Mouse (Mus musculus) hematopoietic multipotent progenitor cell, adult 10-12 weeks (in vitro differentiated cells): ENCODE measurements around the gene Cnn2. TPM values are rescaled to one million over a fixed set of nuclear protein-coding genes. Genes with fewer than 3 reads are reported as not detected.

Experiments
- polyA plus RNA-seq: library from polyadenylated mRNA; stranded (reverse); fragments of >175 nt; gene quantifications from 2 replicates; pipeline ENCODE4 v1.2.3, GENCODE M21; 2012; ENCODE audit warnings: low replicate concordance

Cnn2 gene
- 876 and 1,258 TPM in 2 replicates for polyA plus RNA-seq

DNA sequence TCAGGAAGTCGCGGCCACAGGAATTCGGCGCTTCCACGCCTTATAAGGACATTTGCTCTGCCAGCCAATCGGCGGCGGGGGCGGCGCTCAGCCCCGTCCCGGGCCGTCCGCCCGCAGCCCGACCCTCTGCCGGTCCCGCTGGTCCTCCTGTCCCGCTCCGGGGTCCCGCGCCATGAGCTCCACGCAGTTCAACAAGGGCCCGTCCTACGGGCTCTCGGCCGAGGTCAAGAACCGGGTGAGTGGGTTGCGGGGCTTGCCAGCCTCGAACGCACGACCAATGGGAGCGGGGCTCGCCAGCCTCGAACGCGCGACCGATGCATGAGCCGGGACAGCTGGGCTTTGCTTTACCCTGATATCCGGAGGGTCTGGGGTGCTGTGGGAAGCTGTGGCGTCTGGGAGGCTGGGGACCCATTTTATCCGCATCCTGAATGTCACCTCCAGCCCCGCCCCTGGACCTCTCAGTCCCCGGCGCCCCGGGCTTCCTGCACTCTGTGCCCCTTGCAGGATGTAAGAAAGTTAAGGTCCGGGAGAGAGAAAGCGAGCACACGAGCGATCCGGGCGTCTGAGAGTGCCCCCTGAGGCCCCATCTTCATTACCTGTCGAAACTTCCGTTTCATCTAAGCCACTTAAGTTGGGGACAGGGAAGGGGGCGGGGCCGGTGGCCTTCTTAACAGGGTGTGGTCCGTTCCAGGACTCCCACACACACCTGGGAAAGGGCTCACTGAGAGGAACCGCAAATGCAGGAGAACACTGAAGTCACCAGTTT lies at the start of gene Cnn2:
Gene Cnn2 (plus strand): TSS at position 79 of the 766 bp plus-strand sequence.

GRCm38 (mm10) chr10:79959847-79960601 lies 28.4 kb upstream of the Cnn2 start, which contains the start of gene Wdr18:
TSS of gene Wdr18 (plus strand) at chr10:79960152.

GRCm38 (mm10) chr10:79970415-79971182 lies 17.8 kb upstream of the Cnn2 start, which contains the start of gene Grin3b:
TSS of gene Grin3b (plus strand) at chr10:79970715.

GRCm38 (mm10) chr10:79984195-79984816 lies 4.1 kb upstream of the Cnn2 start, which contains the start of gene Tmem259:
TSS of gene Tmem259 (minus strand) at chr10:79984330.

GRCm38 (mm10) chr10:79996272-79997033 lies 8.1 kb downstream of the Cnn2 start, which contains the start of gene Abca7:
TSS of gene Abca7 (plus strand) at chr10:79996494.

GRCm38 (mm10) chr10:80016511-80016910 lies 28.1 kb downstream of the Cnn2 start, which contains the start of gene Arhgap45:
TSS of gene Arhgap45 (plus strand) at chr10:80016653.

GRCm38 (mm10) chr10:80039559-80039979 lies 51.2 kb downstream of the Cnn2 start, which contains the start of gene Polr2e:
TSS of gene Polr2e (minus strand) at chr10:80039795.

Other genes starting within 250 kb of the Cnn2 start
- 36.7 and 50.9 TPM in 2 replicates for gene Polrmt, start 242.0 kb upstream of the Cnn2 start, polyA plus RNA-seq
- not detected in 2 replicates for gene Fgf22, start 233.5 kb upstream of the Cnn2 start, polyA plus RNA-seq
- gene Rnf126, start 221.6 kb upstream of the Cnn2 start, polyA plus RNA-seq = 177 and 359 TPM in 2 replicates
- gene Fstl3, start 211.3 kb upstream of the Cnn2 start, polyA plus RNA-seq = 4.2 and 4.3 TPM in 2 replicates
- gene Prss57, start 197.6 kb upstream of the Cnn2 start, polyA plus RNA-seq = 0.31 and 0.33 TPM in 2 replicates
- 23.6 and 106 TPM in 2 replicates for gene Palm, start 195.0 kb upstream of the Cnn2 start, polyA plus RNA-seq
- gene Misp, start 167.6 kb upstream of the Cnn2 start, polyA plus RNA-seq = 0.25 and 0.27 TPM in 2 replicates
- gene Ptbp1, start 134.2 kb upstream of the Cnn2 start, polyA plus RNA-seq = 339 and 505 TPM in 2 replicates
- 14.3 and 43.0 TPM in 2 replicates for gene Prtn3, start 114.1 kb upstream of the Cnn2 start, polyA plus RNA-seq
- 0.57 and 2.3 TPM in 2 replicates for gene Plppr3, start 114.0 kb upstream of the Cnn2 start, polyA plus RNA-seq
- gene Elane, start 102.3 kb upstream of the Cnn2 start, polyA plus RNA-seq = 11.5 and 13.6 TPM in 2 replicates
- not detected in 2 replicates for gene Cfd, start 97.7 kb upstream of the Cnn2 start, polyA plus RNA-seq
- gene Med16, start 79.7 kb upstream of the Cnn2 start, polyA plus RNA-seq = 45.3 and 64.9 TPM in 2 replicates
- 0.88 TPM in 1 of 2 replicates, not detected in the other for gene Gm26602, start 77.7 kb upstream of the Cnn2 start, polyA plus RNA-seq
- gene Kiss1r, start 71.6 kb upstream of the Cnn2 start, polyA plus RNA-seq = 1.2 and 3.0 TPM in 2 replicates
- gene R3hdm4, start 67.4 kb upstream of the Cnn2 start, polyA plus RNA-seq = 194 and 217 TPM in 2 replicates
- gene Arid3a, start 61.5 kb upstream of the Cnn2 start, polyA plus RNA-seq = 90.3 and 327 TPM in 2 replicates
- 29.7 and 32.3 TPM in 2 replicates for gene Wdr18, start 28.4 kb upstream of the Cnn2 start, polyA plus RNA-seq
- gene Grin3b, start 17.9 kb upstream of the Cnn2 start, polyA plus RNA-seq = 0.17 and 0.43 TPM in 2 replicates
- 311 and 927 TPM in 2 replicates for gene Tmem259, start 4.3 kb upstream of the Cnn2 start, polyA plus RNA-seq
- 42.0 and 76.1 TPM in 2 replicates for gene Abca7, start 7.9 kb downstream of the Cnn2 start, polyA plus RNA-seq
- gene Arhgap45, start 28.1 kb downstream of the Cnn2 start, polyA plus RNA-seq = 660 and 1,623 TPM in 2 replicates
- 68.4 and 166 TPM in 2 replicates for gene Polr2e, start 51.2 kb downstream of the Cnn2 start, polyA plus RNA-seq
- 298 and 797 TPM in 2 replicates for gene Gpx4, start 58.6 kb downstream of the Cnn2 start, polyA plus RNA-seq
- gene Sbno2, start 117.0 kb downstream of the Cnn2 start, polyA plus RNA-seq = 99.1 and 152 TPM in 2 replicates
- gene Stk11, start 127.2 kb downstream of the Cnn2 start, polyA plus RNA-seq = 99.1 and 132 TPM in 2 replicates
- gene Atp5d, start 150.0 kb downstream of the Cnn2 start, polyA plus RNA-seq = 650 and 864 TPM in 2 replicates
- gene Cbarp, start 152.3 kb downstream of the Cnn2 start, polyA plus RNA-seq = 25.3 and 46.2 TPM in 2 replicates
- 365 and 523 TPM in 2 replicates for gene Midn, start 159.7 kb downstream of the Cnn2 start, polyA plus RNA-seq
- gene Cirbp, start 177.4 kb downstream of the Cnn2 start, polyA plus RNA-seq = 157 and 188 TPM in 2 replicates
- gene 1600002K03Rik, start 184.4 kb downstream of the Cnn2 start, polyA plus RNA-seq = 6.8 and 15.3 TPM in 2 replicates
- 1.4 and 2.8 TPM in 2 replicates for gene Efna2, start 190.9 kb downstream of the Cnn2 start, polyA plus RNA-seq
- gene Mum1, start 237.8 kb downstream of the Cnn2 start, polyA plus RNA-seq = 36.6 and 116 TPM in 2 replicates